Mouse (Mus musculus): ENCODE measurements around the gene Rbms3. TPM values are rescaled to one million over a fixed set of nuclear protein-coding genes. Genes with fewer than 3 reads are reported as not detected.

The Rbms3 gene
- total RNA-seq, 2 experiments from 2014 or later, result 19.8 to 27.8 TPM

GRCm38 (mm10) chr9:117378131-117378890, 251.4 kb downstream of the Rbms3 start:
- peak in 1 of 2 experiments; percentile 6 for DNase-seq (ENCODE audit: low spot score in 2 of 2)

GRCm38 (mm10) chr9:117375776-117376175, 253.9 kb downstream of the Rbms3 start:
- no peak for DNase-seq (ENCODE audit: low spot score in 2 of 2)

DNA sequence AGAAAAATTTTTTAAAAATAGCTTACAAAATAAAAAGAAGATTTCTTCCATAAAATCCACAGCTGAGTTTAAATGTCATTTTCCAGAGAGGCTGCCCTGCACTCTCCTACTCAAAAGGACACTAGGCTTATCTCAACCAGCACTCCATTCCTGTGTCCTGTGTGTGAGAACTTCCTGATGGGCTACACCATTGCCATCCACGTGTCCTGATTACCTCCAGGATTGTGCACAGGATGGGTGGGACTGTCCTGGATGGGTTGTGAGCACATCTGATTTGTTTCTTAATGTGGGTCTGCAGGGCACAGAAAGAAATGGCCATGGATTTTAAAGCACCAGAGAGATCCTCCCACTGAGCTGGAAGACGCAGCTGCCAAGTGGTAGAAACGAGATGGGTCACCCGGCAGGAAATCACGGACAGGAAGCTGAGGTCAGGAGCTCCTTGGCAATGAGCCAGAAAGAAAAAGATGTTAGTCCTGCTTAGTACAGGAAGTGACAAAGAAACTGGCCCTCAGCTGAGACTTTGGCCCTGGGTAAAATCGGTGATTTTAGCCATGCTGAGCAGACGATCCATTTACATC, 256.5 kb downstream of the Rbms3 start:
- DNase-seq (ENCODE audit: low spot score in 2 of 2), result peak in 1 of 2 experiments; percentile 4

GRCm38 (mm10) chr9:117371980-117372379, 257.7 kb downstream of the Rbms3 start:
- DNase-seq (ENCODE audit: low spot score in 2 of 2), result no peak

GRCm38 (mm10) chr9:117370086-117370485, 259.6 kb downstream of the Rbms3 start:
- DNase-seq (ENCODE audit: low spot score in 2 of 2), result no peak

- DNase-seq (ENCODE audit: low spot score in 2 of 2), result no peak
These were observed 261.7 kb downstream of the Rbms3 start for GRCm38 (mm10) chr9:117368016-117368415.

- DNase-seq (ENCODE audit: low spot score in 2 of 2), result no peak
These were observed 265.1 kb downstream of the Rbms3 start for GRCm38 (mm10) chr9:117364610-117365009.

GRCm38 (mm10) chr9:117361431-117361830, 268.3 kb downstream of the Rbms3 start:
- DNase-seq (ENCODE audit: low spot score in 2 of 2), result no peak

DNA sequence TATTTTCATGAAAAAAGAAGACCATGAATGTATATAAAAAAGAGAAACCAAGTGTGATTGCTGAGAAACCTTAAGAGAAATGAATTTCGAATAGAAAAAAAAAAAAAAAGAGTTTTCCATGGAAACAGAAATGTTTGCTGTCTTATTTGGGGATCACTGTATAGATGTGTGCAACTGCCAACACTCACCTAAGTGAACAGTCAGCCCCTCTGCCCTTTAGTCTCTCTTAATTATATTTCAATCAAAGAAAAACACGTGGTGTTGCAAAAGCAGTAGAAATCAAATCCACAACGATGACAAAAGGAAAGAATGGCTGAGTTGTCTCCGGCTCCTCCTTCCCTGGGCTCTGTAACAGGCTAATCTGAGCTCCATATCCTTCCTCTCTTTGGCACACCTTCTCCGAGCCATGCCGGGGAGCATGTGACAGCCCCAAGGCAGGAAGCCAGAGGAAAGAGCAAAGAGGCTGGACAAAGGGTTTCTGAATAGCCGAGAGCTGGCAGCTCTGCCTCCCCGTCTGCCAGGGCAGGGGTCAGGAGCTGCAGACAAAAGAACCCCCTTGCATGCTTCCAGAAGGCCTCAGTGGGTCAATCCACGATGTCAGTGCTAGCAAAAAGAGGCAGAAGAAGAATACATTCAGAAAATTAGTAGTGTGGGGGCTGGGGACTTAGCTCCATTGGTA, 272.8 kb downstream of the Rbms3 start:
- DNase-seq (ENCODE audit: low spot score in 2 of 2), result peak; percentile 28 to 50

DNA sequence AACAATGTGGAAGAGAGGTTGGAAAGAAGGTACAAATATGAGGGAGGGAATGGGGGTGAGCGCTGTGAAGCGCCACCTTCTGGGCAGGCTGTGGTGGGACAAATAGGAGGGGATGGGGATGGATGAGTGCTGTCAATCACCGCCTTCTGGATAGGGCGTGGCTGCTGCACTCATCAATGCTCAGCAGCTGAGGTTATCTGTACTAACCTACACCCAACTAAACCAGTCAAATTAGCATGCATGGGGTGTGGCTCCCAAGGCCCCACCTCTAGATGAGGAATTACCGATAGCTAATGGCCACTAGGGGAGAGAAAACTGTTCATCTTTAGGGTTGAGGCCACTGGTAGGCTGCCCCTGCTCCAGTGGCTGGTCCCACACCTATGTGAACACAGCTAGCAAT, 274.2 kb downstream of the Rbms3 start:
- DNase-seq (ENCODE audit: low spot score in 2 of 2), result no peak

DNA sequence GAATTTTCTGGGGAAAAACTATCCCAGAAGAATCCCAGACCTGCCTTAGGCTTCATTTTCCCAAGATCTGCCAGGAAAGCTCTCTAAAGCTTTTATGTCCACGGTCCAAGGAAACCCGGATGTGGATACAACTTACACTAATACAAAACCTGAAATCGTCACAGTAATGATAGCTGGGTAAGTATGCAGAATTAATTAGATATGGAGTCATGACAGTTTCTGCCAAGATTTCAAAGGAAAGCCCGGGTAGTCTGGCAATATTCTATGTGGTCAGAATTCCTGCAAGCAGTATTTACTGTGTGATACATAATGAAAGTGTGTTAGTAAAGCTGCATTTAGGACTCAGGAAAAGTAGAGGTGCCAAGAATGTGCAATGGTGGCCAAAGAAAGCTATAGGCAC, 287.4 kb downstream of the Rbms3 start:
- no peak for DNase-seq (ENCODE audit: low spot score in 2 of 2)

GRCm38 (mm10) chr9:117330681-117331080, 299.0 kb downstream of the Rbms3 start:
- DNase-seq (ENCODE audit: low spot score in 2 of 2), result peak in 1 of 2 experiments; percentile 21

GRCm38 (mm10) chr9:117319271-117319670, 310.4 kb downstream of the Rbms3 start:
- no peak for DNase-seq (ENCODE audit: low spot score in 2 of 2)

- no peak for DNase-seq (ENCODE audit: low spot score in 2 of 2)
These were observed 311.3 kb downstream of the Rbms3 start for GRCm38 (mm10) chr9:117318461-117318860.

DNA sequence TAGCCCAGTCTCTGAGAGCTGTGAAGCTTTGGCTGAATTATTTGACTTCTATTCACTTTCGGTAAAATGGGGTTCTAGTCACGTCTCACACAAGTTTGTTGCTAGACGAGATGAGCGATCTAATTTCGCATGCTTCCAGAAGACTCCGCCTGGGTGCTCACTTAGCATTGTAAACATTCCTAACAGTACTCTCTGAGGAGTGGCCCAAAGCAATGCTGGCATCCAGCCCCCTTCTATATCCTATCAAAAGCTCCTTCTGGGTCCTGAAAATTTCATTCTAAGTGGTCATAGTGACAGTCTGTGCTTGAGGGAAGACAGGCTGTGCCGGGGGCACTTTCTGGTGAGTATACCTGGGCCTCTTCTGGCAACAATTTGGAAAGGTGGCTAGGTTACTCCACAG, 312.5 kb downstream of the Rbms3 start:
- no peak for DNase-seq (ENCODE audit: low spot score in 2 of 2)

DNA sequence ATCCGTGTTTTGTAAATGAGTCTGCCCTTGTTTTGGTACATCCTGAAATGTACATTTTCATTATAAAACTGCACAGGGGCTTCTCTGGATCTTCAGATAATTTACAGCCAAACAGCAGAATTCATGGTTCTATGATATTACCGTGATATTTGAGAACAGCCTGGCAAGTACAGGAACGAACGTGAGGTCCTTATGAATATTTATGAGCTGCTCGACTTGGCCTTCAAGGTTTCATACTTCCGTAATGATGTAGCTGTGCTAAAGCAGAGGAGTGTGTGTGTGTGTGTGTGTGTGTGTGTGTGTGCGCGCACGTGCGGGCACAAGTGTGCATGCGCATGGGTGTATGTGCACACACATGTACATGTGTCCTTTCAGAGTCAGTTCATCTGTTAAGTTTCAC, 316.1 kb downstream of the Rbms3 start:
- DNase-seq (ENCODE audit: low spot score in 2 of 2), result no peak

DNA sequence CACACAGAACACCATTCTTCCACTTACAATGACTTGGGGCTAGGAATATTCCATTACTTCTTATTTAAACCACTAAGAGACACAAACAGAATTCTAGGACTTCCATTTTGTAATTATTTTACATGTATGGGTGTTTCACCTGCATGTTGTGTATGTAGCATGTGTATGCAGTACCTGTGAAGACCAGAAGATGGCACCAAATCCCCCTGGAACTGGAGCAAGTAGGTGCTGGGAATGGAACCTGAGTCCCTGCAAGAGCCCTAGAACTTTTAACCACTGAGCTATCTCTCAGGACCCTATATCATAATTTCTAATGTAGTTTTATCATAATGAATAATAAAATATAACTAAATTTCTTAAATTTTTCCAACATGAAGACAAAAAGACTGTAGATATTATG, 319.9 kb downstream of the Rbms3 start:
- DNase-seq (ENCODE audit: low spot score in 2 of 2), result no peak

- no peak for DNase-seq (ENCODE audit: low spot score in 2 of 2)
These were observed 330.7 kb downstream of the Rbms3 start for GRCm38 (mm10) chr9:117298991-117299390.

DNA sequence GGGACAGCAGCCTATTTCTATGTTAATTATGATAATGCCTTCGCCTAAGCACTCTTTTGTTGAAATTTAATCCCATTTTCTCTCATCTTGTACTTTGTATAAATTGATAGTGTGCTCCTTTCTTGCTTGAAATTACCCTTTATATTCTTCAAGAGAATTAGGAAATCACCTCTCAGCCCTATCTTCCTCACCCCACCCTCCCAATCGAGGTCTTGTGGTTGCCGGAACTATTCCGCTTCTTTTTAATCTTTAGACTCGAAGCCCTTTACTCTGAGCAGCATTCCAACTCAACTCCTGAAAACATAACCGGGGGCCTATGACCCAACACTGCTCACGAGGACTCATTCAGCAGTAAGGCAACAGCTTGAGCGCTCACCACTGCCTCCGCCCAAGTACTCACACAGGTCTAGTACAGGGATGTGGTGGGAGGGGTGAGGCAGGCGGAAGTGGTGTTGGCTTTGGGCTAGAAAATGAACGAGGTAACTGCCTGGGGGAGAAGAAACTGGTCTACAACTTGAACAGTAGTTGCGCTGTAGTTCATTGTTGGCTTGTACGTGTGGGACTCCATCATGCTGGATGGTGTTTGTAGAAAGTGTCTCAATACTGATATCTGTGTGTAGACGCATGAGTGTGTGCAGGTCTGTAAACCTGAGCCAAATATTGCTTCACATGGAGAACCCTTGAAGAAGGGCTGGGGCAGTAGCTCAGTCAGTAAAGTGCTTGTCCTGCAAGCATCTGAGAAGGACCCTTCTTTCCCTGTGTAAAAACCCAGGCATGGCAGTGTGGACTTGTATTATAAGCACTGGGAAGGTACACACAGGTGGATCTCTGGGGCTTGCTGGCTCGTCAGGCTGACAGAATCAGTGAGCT, 331.8 kb downstream of the Rbms3 start:
- DNase-seq (ENCODE audit: low spot score in 2 of 2), result no peak

DNA sequence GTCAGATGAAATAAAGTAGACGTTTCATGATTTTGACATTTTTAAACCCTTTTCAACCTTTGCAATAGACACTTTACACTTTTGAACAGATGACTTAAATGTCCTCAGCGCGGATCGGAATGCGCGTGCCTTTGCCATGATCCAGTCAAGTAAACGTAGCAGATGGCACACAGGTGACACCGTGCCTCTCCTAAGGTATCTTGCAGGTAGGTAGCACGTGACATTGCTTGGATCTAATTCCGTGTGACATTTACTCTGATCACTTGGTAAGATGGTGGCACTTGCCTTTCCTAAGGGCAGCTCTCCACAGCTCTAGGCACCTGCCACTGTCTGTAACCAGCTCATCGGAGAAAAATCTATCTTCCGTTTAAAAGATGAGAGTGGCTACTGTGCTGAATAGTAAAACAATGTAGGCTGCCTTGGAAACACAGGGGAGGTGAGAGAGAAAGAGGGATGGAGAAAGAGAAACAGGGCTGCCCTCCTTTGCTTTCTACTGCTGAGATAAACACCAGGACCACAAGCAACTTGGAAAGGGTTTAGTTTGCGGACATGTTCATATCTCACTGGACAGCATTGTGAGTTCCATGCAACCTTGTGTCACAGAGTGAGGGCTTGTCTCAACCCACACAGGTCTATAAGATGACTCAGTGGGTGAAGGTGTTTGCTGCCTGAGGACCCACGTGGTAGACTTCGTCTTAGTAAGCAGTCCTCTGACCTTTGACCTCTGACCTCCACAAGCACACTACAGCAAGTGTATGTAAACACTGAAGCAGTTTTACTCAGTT, 338.5 kb downstream of the Rbms3 start:
- no peak for DNase-seq (ENCODE audit: low spot score in 2 of 2)

Data from adrenal gland, adult 18-20 months (tissue).